Mouse (Mus musculus) neutrophil, adult 5-6 weeks (primary cell): Measurements from ENCODE around the gene Agap1. TPM values are rescaled to one million over a fixed set of nuclear protein-coding genes. Genes with fewer than 3 reads are reported as not detected.
A peak's percentile ranks its signal among the peaks of the same experiment; 100 is the strongest.

Source experiments
- ATAC-seq: fragments of 151-379, 151-347 bp; 2 replicates; pipeline ENCODE4 v1.8.0; 2017; ENCODE audit warnings: mild to moderate bottlenecking, moderate TSS enrichment; ENCODE audit not compliant: insufficient number of reproducible peaks, poor library complexity, low FRiP score, severe bottlenecking; ENCODE audit errors: extremely low read depth
- total RNA-seq: library from RNA; stranded (forward); fragments of 200-1000 nt; gene quantifications from 2 replicates; pipeline ENCODE4 v1.2.3, GENCODE M21; 2017

Agap1 gene
- total RNA-seq, 1 experiment from 2014 or later, result 9.7 TPM

- no peak for ATAC-seq
Observed at GRCm38 (mm10) chr1:89717100-89717499, 262.5 kb downstream of the Agap1 start.

- no peak for ATAC-seq
Observed at GRCm38 (mm10) chr1:89718782-89719403, 264.3 kb downstream of the Agap1 start.

GRCm38 (mm10) chr1:89724141-89724540 is 269.5 kb downstream of the Agap1 start:
- no peak for ATAC-seq

- no peak for ATAC-seq
Observed at GRCm38 (mm10) chr1:89724555-89724954, 269.9 kb downstream of the Agap1 start.

GRCm38 (mm10) chr1:89724957-89725356 is 270.4 kb downstream of the Agap1 start:
- no peak for ATAC-seq

GRCm38 (mm10) chr1:89728481-89728880 is 273.9 kb downstream of the Agap1 start:
- ATAC-seq, result no peak

GRCm38 (mm10) chr1:89730589-89731195 is 276.1 kb downstream of the Agap1 start:
- ATAC-seq, result no peak

GRCm38 (mm10) chr1:89734368-89734767 is 279.8 kb downstream of the Agap1 start:
- ATAC-seq, result no peak

GRCm38 (mm10) chr1:89735146-89735545 is 280.5 kb downstream of the Agap1 start:
- ATAC-seq, result no peak

GRCm38 (mm10) chr1:89736021-89736420 is 281.4 kb downstream of the Agap1 start:
- no peak for ATAC-seq

- no peak for ATAC-seq
Observed at GRCm38 (mm10) chr1:89739067-89739774, 284.6 kb downstream of the Agap1 start.

- ATAC-seq, result no peak
Observed at GRCm38 (mm10) chr1:89739775-89740099, 285.1 kb downstream of the Agap1 start.

GRCm38 (mm10) chr1:89742359-89742758 is 287.8 kb downstream of the Agap1 start:
- ATAC-seq, result peak; percentile 91

- ATAC-seq, result no peak
Observed at GRCm38 (mm10) chr1:89746171-89746570, 291.6 kb downstream of the Agap1 start.

GRCm38 (mm10) chr1:89749666-89750065 is 295.1 kb downstream of the Agap1 start:
- no peak for ATAC-seq

- no peak for ATAC-seq
Observed at GRCm38 (mm10) chr1:89750495-89750894, 295.9 kb downstream of the Agap1 start.

GRCm38 (mm10) chr1:89750921-89751320 is 296.3 kb downstream of the Agap1 start:
- ATAC-seq, result no peak

GRCm38 (mm10) chr1:89751344-89751743 is 296.7 kb downstream of the Agap1 start:
- ATAC-seq, result no peak

GRCm38 (mm10) chr1:89752659-89753058 is 298.1 kb downstream of the Agap1 start:
- ATAC-seq, result no peak

- no peak for ATAC-seq
Observed at GRCm38 (mm10) chr1:89755358-89755757, 300.8 kb downstream of the Agap1 start.
